Mouse (Mus musculus) embryonic facial prominence, embryonic 15.5 days (tissue): ENCODE measurements around the gene Trmt10b. TPM values are rescaled to one million over a fixed set of nuclear protein-coding genes. Genes with fewer than 3 reads are reported as not detected.

Source experiments
- ATAC-seq: fragments of 200-750 bp; cut with Nextera tagmentation; 2 replicates; pipeline ENCODE4 v1.8.0; 2017; ENCODE audit warnings: low read depth, moderate TSS enrichment; ENCODE audit not compliant: insufficient number of reproducible peaks, low FRiP score, low TSS enrichment
- H3K27ac ChIP-seq: fragments of 300-500 bp; sonication (generic); replicated peaks from 2 replicates; pipeline ENCODE4 v1.5.1; 2015; ENCODE audit warnings: mild to moderate bottlenecking, inconsistent platforms
- H3K27me3 ChIP-seq: fragments of 300-500 bp; sonication (generic); 2 replicates; pipeline ENCODE4 v1.6.1; 2015; ENCODE audit warnings: inconsistent platforms
- H3K36me3 ChIP-seq: fragments of 300-500 bp; sonication (generic); 2 replicates; pipeline ENCODE4 v1.6.1; 2015; ENCODE audit warnings: mild to moderate bottlenecking, inconsistent platforms
- H3K4me1 ChIP-seq: fragments of 300-500 bp; sonication (generic); 2 replicates; pipeline ENCODE4 v1.6.1; 2015; ENCODE audit warnings: inconsistent platforms
- H3K4me2 ChIP-seq: fragments of 300-500 bp; sonication (generic); replicated peaks from 2 replicates; pipeline ENCODE4 v1.6.1; 2015; ENCODE audit warnings: mild to moderate bottlenecking, inconsistent platforms
- H3K4me3 ChIP-seq: fragments of 300-500 bp; sonication (generic); replicated peaks from 2 replicates; pipeline ENCODE4 v1.5.1; 2015; ENCODE audit warnings: mild to moderate bottlenecking, inconsistent platforms
- H3K9ac ChIP-seq: fragments of 300-500 bp; sonication (generic); 2 replicates; pipeline ENCODE4 v1.6.1; 2015; ENCODE audit warnings: inconsistent platforms
- H3K9me3 ChIP-seq: fragments of 300-500 bp; sonication (generic); replicated peaks from 2 replicates; pipeline ENCODE4 v1.6.1; 2016; ENCODE audit warnings: inconsistent platforms
- WGBS: fragments of 180-500 bp; shearing (Covaris S2); methylation state at CpG from one replicate; pipeline ENCODE4 v1.1.7; 2015; 5-methylcytosine and 5-hydroxymethylcytosine counted together
- polyA plus RNA-seq: library from polyadenylated mRNA; unstranded; fragments of >200 nt; fragmentation: Nextera tagmentation; extraction: Ambion mirVana; gene quantifications from 2 replicates; pipeline ENCODE4 v1.2.1, GENCODE M21; 2015

Trmt10b gene
- polyA plus RNA-seq, 1 experiment from 2014 or later: 18.0 TPM

DNA sequence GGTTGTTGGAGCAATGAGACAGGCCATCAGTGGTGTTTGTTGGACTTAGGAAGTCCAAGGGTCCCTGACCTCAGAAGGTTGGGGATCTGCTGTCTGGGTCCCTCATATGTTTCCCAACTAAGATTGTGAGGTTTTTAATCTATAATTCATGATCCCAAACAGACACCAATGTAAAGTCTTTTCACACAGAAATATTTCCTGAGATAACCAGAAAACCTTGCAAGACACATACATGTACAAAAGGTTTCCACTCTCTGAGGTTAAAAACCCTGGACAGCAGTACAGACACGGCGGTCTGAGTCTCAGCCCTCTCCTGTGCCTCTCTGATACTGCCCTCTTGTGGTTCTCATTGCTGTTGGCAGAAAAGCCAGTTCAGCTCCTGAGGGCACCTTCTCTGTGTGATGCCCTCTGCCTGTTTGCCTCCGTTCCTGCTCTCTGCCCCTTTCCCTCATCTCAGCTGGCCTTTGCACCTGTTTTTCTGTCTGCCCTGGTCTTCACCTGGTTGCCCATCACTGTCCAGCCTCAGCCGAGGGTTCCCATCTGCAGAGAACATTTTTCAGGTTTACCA is 16.9 kb upstream of the Trmt10b start:
- no peaks in the 10 kb centered on the region for H3K27me3 ChIP-seq
- H3K4me3 ChIP-seq: no peak overlapping the region
- ATAC-seq: no peak
- H3K9me3 ChIP-seq: no peaks in the 10 kb centered on the region
- WGBS: 18% methylated on average over 4 of the region's 4 CpGs
- H3K4me1 ChIP-seq: no peaks in the 10 kb centered on the region
- H3K9ac ChIP-seq: no peak overlapping the region
- H3K36me3 ChIP-seq: no peaks in the 10 kb centered on the region
- H3K27ac ChIP-seq: no peak overlapping the region
- no peak overlapping the region for H3K4me2 ChIP-seq

GRCm38 (mm10) chr4:45286318-45286717 is 10.6 kb upstream of the Trmt10b start:
- Histone ChIP-seq H3K27ac (no peak overlapping the region), H3K4me1 (no peaks in the 10 kb centered on the region), H3K9me3 (no peaks in the 10 kb centered on the region), H3K27me3 (no peaks in the 10 kb centered on the region), H3K4me3 (no peak overlapping the region), H3K36me3 (no peaks in the 10 kb centered on the region), H3K9ac (no peak overlapping the region), H3K4me2 (no peak overlapping the region)
- WGBS: 45% methylated on average over 3 of the region's 3 CpGs
- ATAC-seq: no peak

- Histone ChIP-seq H3K9ac (no peak overlapping the region), H3K4me1 (no peaks in the 10 kb centered on the region), H3K36me3 (no peaks in the 10 kb centered on the region), H3K27ac (no peak overlapping the region), H3K4me3 (no peak overlapping the region), H3K27me3 (no peaks in the 10 kb centered on the region), H3K9me3 (no peaks in the 10 kb centered on the region), H3K4me2 (no peak overlapping the region)
- no peak for ATAC-seq
- WGBS: 72% methylated on average over 5 of the region's 5 CpGs
Measured at GRCm38 (mm10) chr4:45287906-45288305, 9.0 kb upstream of the Trmt10b start.

GRCm38 (mm10) chr4:45305536-45305935 is 8.6 kb downstream of the Trmt10b start:
- no peak overlapping the region for H3K27ac ChIP-seq
- ATAC-seq: no peak
- no peak overlapping the region for H3K9ac ChIP-seq
- H3K9me3 ChIP-seq: 0 out of 2 replicates have a peak, but pooled peaks cover 3% of the 10 kb centered on the region
- no peak overlapping the region for H3K4me3 ChIP-seq
- 96% methylated on average over 14 of the region's 14 CpGs for WGBS
- H3K27me3 ChIP-seq: no peaks in the 10 kb centered on the region
- H3K4me1 ChIP-seq: no peaks in the 10 kb centered on the region
- H3K36me3 ChIP-seq: peaks cover 66% of the 10 kb centered on the region
- H3K4me2 ChIP-seq: no peak overlapping the region

DNA sequence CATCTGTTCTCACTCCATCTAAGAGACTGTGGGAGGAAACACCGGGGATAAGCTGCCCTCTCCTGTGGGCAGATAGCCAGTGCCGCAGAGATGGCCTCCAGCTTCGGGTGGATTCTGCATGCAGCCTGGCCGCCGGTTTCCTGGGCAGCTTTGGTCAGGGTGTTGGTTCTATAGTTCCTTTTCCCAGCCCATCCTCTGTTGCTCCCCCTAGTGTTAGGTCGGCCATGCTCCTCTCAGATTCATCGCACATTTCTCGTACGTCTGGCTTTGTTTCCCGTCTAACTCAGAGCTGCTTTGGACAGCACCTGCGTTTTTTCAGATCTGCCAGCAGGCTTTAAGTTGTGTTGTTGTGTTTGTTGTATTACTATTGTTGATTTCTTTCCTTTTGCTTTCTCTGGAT is 11.1 kb downstream of the Trmt10b start:
- 0 out of 2 replicates have a peak, but pooled peaks cover 3% of the 10 kb centered on the region for H3K9me3 ChIP-seq
- H3K4me1 ChIP-seq: no peaks in the 10 kb centered on the region
- no peak overlapping the region for H3K4me2 ChIP-seq
- H3K27me3 ChIP-seq: no peaks in the 10 kb centered on the region
- no peak overlapping the region for H3K4me3 ChIP-seq
- H3K27ac ChIP-seq: no peak overlapping the region
- no peak overlapping the region for H3K9ac ChIP-seq
- no peak for ATAC-seq
- peaks cover 50% of the 10 kb centered on the region for H3K36me3 ChIP-seq
- WGBS: 28% methylated on average over 11 of the region's 11 CpGs

- 0 out of 2 replicates have a peak, but pooled peaks cover 3% of the 10 kb centered on the region for H3K9me3 ChIP-seq
- H3K4me2 ChIP-seq: no peak overlapping the region
- no peaks in the 10 kb centered on the region for H3K27me3 ChIP-seq
- no peak for ATAC-seq
- WGBS: 88% methylated on average over 6 of the region's 6 CpGs
- no peak overlapping the region for H3K4me3 ChIP-seq
- no peak overlapping the region for H3K9ac ChIP-seq
- H3K4me1 ChIP-seq: no peaks in the 10 kb centered on the region
- H3K27ac ChIP-seq: no peak overlapping the region
- H3K36me3 ChIP-seq: peaks cover 48% of the 10 kb centered on the region
Measured at GRCm38 (mm10) chr4:45308606-45309005, 11.7 kb downstream of the Trmt10b start.

DNA sequence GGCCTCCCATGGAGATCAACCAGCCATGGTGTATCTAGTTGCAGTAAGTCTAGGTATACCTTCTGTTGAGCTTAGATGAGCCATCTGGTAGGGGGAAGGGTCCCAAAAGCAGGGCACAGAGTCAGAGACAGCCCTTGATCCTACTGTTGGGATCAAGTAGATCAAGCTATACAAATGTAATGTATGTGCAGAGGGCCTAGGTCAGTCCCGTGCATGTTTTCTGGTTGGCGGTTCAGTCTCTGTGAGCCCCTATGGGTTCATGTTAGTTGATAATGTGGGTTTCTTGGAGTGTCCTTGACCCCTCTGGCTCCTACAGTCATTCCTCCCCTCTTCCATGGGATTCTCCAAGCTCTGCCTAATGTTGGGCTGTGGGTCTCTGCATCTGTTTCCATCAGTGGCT is 14.1 kb downstream of the Trmt10b start:
- 96% methylated on average over 2 of the region's 2 CpGs for WGBS
- H3K9ac ChIP-seq: no peak overlapping the region
- H3K4me1 ChIP-seq: no peaks in the 10 kb centered on the region
- no peak overlapping the region for H3K27ac ChIP-seq
- H3K36me3 ChIP-seq: peaks cover 41% of the 10 kb centered on the region
- H3K27me3 ChIP-seq: no peaks in the 10 kb centered on the region
- no peaks in the 10 kb centered on the region for H3K9me3 ChIP-seq
- no peak for ATAC-seq
- H3K4me3 ChIP-seq: no peak overlapping the region
- H3K4me2 ChIP-seq: no peak overlapping the region

DNA sequence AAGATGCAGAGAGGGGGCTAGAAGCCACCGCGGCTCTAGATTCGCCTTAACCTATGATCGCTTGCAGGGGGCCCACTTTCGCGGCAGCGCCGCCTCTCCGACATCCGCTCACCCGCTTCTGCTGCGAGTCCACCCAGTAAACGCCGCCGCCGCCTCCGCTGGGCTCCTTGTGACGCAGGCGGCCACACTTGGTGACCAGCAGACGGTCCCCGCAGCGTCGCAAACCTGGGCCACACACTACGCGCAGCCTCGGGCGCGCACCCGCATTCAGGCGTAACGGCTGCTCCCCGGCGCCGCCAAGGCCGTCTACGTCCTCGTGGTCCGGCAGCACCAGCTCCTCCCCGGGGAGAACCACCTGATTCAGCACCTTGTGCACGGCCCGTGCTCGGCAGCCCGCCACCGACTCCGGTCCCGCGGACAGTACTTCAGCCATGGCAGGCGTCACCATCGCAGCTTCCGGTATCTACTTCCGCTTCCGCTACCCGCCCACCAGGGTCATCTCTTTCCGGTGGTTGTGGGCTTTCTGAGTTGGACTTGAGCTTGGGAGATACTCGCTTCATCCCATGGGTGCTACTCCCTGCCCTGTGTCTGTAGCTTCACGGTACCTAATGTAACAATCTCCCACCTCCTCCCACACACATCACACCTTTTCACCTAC is 23.4 kb downstream of the Trmt10b start:
- under 1% methylated on average over 56 of the region's 56 CpGs for WGBS
- Histone ChIP-seq H3K36me3 (peaks cover 26% of the 10 kb centered on the region; the same call in 1 of the 2 replicates), H3K9ac (peak overlapping the region; percentile 80), H3K27ac (peak overlapping the region; percentile 80), H3K4me3 (peak overlapping the region; percentile 86), H3K27me3 (peaks cover 14% of the 10 kb centered on the region), H3K9me3 (no peaks in the 10 kb centered on the region), H3K4me2 (peak overlapping the region; percentile 52), H3K4me1 (peaks cover 12% of the 10 kb centered on the region)
- peak; percentile 63 for ATAC-seq

DNA sequence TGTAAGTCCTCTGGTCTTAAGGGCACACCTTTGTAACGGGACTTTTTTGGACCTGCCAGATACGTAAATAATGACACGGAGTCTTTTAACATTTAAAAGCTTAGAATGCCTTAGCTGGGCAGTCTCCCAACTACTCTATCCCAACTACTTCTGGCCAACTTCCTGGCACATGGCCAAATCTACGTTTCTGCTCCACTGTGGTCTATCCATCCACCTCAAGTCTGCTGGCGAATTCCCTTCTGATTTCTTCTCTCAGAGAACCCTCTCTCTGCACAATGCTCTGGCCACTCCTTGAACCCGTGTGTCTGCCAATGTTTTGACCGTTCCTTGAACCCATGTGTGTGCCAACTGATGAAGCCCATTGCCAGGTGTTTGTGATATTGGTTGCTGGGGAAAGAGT is 34.2 kb downstream of the Trmt10b start:
- Histone ChIP-seq H3K36me3 (no peaks in the 10 kb centered on the region), H3K27ac (no peak overlapping the region), H3K9me3 (no peaks in the 10 kb centered on the region), H3K4me1 (no peaks in the 10 kb centered on the region), H3K4me2 (no peak overlapping the region), H3K9ac (no peak overlapping the region), H3K27me3 (no peaks in the 10 kb centered on the region), H3K4me3 (no peak overlapping the region)
- 73% methylated on average over 7 of the region's 7 CpGs for WGBS
- no peak for ATAC-seq

DNA sequence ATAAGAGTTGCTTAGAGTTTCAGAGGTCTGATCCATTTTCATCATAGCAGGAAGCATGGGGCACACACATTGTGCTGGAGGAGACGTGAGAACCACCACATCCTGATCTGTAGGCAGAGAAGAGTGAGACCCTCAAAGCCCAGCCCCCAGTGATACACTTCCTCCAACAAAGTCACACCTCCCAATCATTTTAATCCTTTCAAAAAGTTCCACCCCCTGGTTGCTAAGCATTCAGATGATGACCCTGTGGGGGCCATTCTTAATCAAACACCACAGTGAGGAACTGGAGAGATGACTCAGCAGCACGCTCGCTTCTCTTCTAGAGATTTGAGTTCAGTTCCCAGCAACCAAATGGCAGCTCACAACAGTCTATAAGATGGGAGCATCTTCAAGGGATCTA is 35.5 kb downstream of the Trmt10b start:
- H3K9ac ChIP-seq: no peak overlapping the region
- H3K4me1 ChIP-seq: no peaks in the 10 kb centered on the region
- H3K4me2 ChIP-seq: no peak overlapping the region
- no peak overlapping the region for H3K27ac ChIP-seq
- H3K27me3 ChIP-seq: no peaks in the 10 kb centered on the region
- no peak overlapping the region for H3K4me3 ChIP-seq
- 73% methylated on average over 3 of the region's 3 CpGs for WGBS
- H3K36me3 ChIP-seq: no peaks in the 10 kb centered on the region
- no peak for ATAC-seq
- no peaks in the 10 kb centered on the region for H3K9me3 ChIP-seq

DNA sequence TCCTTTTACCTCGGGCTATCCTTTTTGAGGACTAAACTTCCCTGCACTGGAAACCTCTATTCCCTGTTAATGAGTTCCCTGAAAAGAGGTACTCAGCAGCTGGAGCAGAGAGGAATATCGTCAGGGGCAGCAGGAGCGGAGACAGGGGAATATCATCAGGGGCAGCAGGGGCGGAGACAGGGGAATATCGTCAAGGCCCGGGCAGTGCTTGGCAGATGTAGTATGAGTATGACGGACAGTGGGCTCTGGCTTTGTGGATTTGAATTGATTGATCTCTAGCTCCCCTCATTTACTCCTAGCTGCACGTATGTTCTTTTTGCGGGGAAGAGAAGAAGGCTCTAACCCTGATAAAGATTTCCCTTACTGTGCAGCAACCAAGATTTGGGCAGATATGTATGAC is 44.3 kb downstream of the Trmt10b start:
- no peaks in the 10 kb centered on the region for H3K27me3 ChIP-seq
- peak overlapping the region; percentile 77 for H3K4me3 ChIP-seq
- H3K27ac ChIP-seq: peak overlapping the region; percentile 98
- peak overlapping the region; percentile 58 for H3K4me2 ChIP-seq
- H3K4me1 ChIP-seq: peaks cover 11% of the 10 kb centered on the region
- ATAC-seq: no peak
- peak overlapping the region; percentile 88; the same call in 1 of the 2 replicates for H3K9ac ChIP-seq
- 55% methylated on average over 9 of the region's 9 CpGs for WGBS
- H3K9me3 ChIP-seq: no peaks in the 10 kb centered on the region
- no peaks in the 10 kb centered on the region for H3K36me3 ChIP-seq
